Mouse (Mus musculus): ENCODE measurements at regions not wholly inside any gene's neighbourhood (a gene's known extent, or its start where the extent isn't known, plus 50 kb on each side); places are given as distances from the start of the nearest gene placed in this dataset.

DNA sequence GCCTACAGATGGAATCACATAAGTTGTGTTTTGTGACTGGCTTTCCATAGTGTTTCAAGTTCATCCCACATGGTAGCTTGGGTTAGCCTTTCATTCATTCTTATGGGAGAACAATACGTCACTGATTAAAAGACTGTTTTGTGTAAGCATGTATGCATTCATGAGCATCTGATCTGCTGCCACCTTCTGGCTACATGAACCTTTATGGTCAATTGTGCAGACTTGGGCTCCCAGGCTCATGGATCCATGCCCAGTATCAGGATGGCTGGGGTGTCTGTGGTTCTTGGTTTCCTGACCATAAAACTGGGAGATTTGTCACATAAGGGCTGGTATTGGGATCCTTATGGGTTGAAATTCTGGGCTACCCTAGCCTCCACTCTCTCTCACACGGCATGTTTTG, 90.4 kb upstream of the Kazn start:
- Histone ChIP-seq H3K4me3 (replicated peaks) (no peak overlapping the region), H3K36me3 (replicated peaks) (peaks cover 5% of the 10 kb centered on the region; the same call in 1 of the 2 replicates), H3K27ac (no peak overlapping the region), H3K9me3 (peaks cover 3% of the 10 kb centered on the region; the same call in 1 of the 2 replicates), H3K4me2 (no peak overlapping the region), H3K4me1 (no peaks in the 10 kb centered on the region), H3K27me3 (no peaks in the 10 kb centered on the region), H3K9ac (no peak overlapping the region)
- no peak for ATAC-seq (ENCODE audit: low FRiP score)
- 92% methylated on average over 2 of the region's 2 CpGs for WGBS

GRCm38 (mm10) chr4:142326511-142326910, 87.3 kb upstream of the Kazn start:
- H3K27me3 ChIP-seq, result no peaks in the 10 kb centered on the region
- ATAC-seq (ENCODE audit: low FRiP score), result no peak
- no peak overlapping the region for H3K27ac ChIP-seq
- H3K4me2 ChIP-seq, result no peak overlapping the region
- H3K9ac ChIP-seq, result no peak overlapping the region
- H3K36me3 ChIP-seq (replicated peaks), result no peaks in the 10 kb centered on the region
- peaks cover 3% of the 10 kb centered on the region; the same call in 1 of the 2 replicates for H3K9me3 ChIP-seq
- no peak overlapping the region for H3K4me3 ChIP-seq (replicated peaks)
- 91% methylated on average over 5 of the region's 5 CpGs for WGBS
- H3K4me1 ChIP-seq, result peaks cover 6% of the 10 kb centered on the region

GRCm38 (mm10) chr4:142321209-142321863, 82.1 kb upstream of the Kazn start:
- Histone ChIP-seq H3K9ac (no peak overlapping the region), H3K27ac (peak overlapping the region; percentile 65; the same call in 1 of the 2 replicates), H3K4me2 (no peak overlapping the region), H3K4me1 (peaks cover 14% of the 10 kb centered on the region), H3K27me3 (no peaks in the 10 kb centered on the region), H3K9me3 (no peaks in the 10 kb centered on the region), H3K4me3 (replicated peaks) (no peak overlapping the region), H3K36me3 (replicated peaks) (no peaks in the 10 kb centered on the region)
- WGBS, result 30% methylated on average over 14 of the region's 14 CpGs
- peak; percentile 63 for ATAC-seq (ENCODE audit: low FRiP score)

DNA sequence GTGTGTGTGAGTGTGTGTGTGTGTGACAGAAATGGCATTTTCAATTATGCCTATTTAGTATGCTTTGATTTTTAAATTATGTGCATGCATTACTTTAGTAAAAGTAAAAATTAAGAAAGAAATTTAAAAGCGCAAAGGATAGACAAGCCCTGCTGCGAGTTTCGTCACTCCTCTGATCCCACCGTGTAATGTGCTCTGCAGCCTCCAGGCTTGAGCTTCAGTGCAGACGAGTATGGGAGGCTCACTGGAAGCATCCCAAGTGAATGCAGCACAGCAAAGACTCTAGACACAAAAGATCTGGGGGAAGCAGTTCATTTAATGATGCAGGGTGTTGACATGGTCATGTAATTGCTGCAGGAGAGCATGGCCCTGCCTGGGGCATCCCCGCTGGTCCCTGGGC, 71.1 kb upstream of the Kazn start:
- H3K36me3 ChIP-seq (replicated peaks), result peaks cover 6% of the 10 kb centered on the region; the same call in 1 of the 2 replicates
- peaks cover 12% of the 10 kb centered on the region for H3K9me3 ChIP-seq
- no peaks in the 10 kb centered on the region for H3K27me3 ChIP-seq
- 88% methylated on average over 6 of the region's 6 CpGs for WGBS
- no peak for ATAC-seq (ENCODE audit: low FRiP score)
- H3K9ac ChIP-seq, result no peak overlapping the region
- H3K4me2 ChIP-seq, result no peak overlapping the region
- H3K27ac ChIP-seq, result no peak overlapping the region
- no peaks in the 10 kb centered on the region; the same call in 1 of the 2 replicates for H3K4me1 ChIP-seq
- H3K4me3 ChIP-seq (replicated peaks), result no peak overlapping the region

DNA sequence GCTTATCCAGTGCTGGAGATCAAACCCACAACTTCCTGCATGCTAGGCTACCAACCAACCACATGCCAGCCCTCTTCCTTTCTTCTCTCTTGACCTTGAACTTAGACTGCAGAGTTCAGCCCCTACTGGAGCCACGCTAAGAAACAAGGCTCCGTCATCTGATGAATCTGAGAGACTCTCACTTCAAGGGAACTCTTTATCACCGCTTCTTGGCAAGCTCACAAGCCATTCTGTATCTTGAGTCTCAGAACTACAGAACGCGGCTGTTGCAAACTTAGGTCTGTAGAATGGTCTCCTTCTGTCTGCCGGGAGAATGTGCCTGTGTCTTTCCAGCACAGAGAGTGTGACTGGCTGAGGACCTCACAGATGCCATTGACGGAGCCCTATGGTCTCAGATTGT, 69.1 kb upstream of the Kazn start:
- Histone ChIP-seq H3K36me3 (replicated peaks) (peaks cover 6% of the 10 kb centered on the region; the same call in 1 of the 2 replicates), H3K9ac (no peak overlapping the region), H3K4me3 (replicated peaks) (no peak overlapping the region), H3K4me2 (no peak overlapping the region), H3K27ac (no peak overlapping the region), H3K27me3 (no peaks in the 10 kb centered on the region), H3K9me3 (peaks cover 12% of the 10 kb centered on the region), H3K4me1 (peaks cover 5% of the 10 kb centered on the region)
- 91% methylated on average over 7 of the region's 7 CpGs for WGBS
- no peak for ATAC-seq (ENCODE audit: low FRiP score)

GRCm38 (mm10) chr4:142307321-142307720, 68.1 kb upstream of the Kazn start:
- H3K4me1 ChIP-seq, result peaks cover 15% of the 10 kb centered on the region
- no peak overlapping the region for H3K4me2 ChIP-seq
- H3K27ac ChIP-seq, result no peak overlapping the region
- H3K36me3 ChIP-seq (replicated peaks), result peaks cover 6% of the 10 kb centered on the region; the same call in 1 of the 2 replicates
- no peak overlapping the region for H3K4me3 ChIP-seq (replicated peaks)
- 89% methylated on average over 11 of the region's 11 CpGs for WGBS
- no peak for ATAC-seq (ENCODE audit: low FRiP score)
- peaks cover 12% of the 10 kb centered on the region for H3K9me3 ChIP-seq
- no peak overlapping the region for H3K9ac ChIP-seq
- H3K27me3 ChIP-seq, result no peaks in the 10 kb centered on the region

DNA sequence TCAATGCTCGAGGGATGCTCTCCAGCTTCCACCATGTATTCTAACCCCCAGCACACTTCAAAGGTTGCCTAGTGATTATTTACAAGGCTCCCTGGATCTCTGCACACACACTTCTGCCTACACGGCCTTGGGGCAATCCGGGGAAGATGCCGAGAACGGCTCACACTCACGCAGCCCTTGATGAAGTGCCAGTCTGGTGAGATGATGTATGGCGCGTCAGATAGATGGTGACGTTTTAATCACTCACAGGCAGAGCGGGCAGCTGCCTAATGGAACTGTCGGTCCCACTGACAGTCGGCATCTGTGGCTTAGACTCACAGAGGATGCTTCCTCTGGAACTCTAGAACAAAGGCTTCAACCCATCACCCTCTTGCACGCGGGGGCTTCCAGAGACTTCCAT, 66.9 kb upstream of the Kazn start:
- 86% methylated on average over 14 of the region's 14 CpGs for WGBS
- H3K36me3 ChIP-seq (replicated peaks), result no peaks in the 10 kb centered on the region
- H3K9ac ChIP-seq, result no peak overlapping the region
- H3K27ac ChIP-seq, result no peak overlapping the region
- no peak for ATAC-seq (ENCODE audit: low FRiP score)
- H3K27me3 ChIP-seq, result no peaks in the 10 kb centered on the region
- H3K4me2 ChIP-seq, result no peak overlapping the region
- peaks cover 2% of the 10 kb centered on the region; the same call in 1 of the 2 replicates for H3K9me3 ChIP-seq
- H3K4me3 ChIP-seq (replicated peaks), result no peak overlapping the region
- peaks cover 27% of the 10 kb centered on the region for H3K4me1 ChIP-seq

DNA sequence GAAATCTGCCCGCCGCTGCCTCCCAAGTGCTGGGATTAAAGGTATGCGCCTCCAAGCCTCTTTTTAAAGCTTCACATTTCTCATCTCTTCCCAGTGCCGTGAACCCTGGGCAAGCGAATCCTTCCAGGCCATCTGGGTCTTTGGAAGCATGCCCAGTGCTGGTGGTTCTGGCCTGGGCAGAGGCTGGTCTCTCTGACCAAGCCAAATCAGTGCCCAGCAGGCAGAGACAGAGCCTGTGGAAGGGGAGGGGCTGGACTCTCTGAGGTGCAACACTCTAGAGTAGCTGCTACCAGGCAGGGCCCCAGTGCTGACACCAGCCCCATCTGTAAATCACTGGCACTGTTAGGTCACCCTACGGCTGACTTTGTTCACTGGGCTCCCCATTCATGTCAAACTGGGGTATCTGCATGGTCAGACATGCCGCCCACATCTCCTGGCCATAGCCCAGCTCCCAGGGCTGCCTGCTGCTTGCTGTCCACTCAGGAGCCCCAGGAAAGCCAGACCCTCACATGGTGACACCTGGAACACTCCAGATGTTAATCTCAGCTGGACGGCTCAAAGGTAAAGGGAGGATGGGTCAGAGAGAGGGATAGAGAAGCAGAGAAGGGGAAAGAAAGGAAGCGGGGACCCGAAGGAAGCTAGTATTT, 64.3 kb upstream of the Kazn start:
- 72% methylated on average over 10 of the region's 10 CpGs for WGBS
- no peak for ATAC-seq (ENCODE audit: low FRiP score)
- Histone ChIP-seq H3K4me1 (peaks cover 44% of the 10 kb centered on the region), H3K9me3 (no peaks in the 10 kb centered on the region), H3K36me3 (replicated peaks) (no peaks in the 10 kb centered on the region), H3K9ac (no peak overlapping the region), H3K4me3 (replicated peaks) (no peak overlapping the region), H3K4me2 (no peak overlapping the region), H3K27ac (no peak overlapping the region), H3K27me3 (no peaks in the 10 kb centered on the region)

DNA sequence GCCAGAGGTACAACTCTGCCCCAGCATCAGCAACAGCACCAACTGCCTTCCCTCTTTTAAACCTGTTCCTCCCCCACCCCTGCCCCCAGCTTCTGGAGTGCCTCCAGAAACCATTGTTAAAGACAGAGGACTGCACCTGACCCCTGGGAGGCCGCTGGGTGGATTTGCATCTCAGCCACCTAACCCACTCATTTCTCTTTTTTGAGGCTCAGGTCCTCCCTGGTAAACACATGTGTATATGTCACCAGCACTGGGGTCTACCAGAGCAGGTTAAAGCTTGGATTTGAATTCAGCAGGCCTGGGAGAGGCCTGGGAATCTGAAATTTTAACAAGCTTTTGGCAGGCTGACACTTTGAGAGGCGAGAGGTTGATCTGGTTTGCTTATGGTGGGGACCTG, 63.5 kb upstream of the Kazn start:
- WGBS, result 35% methylated on average over 2 of the region's 2 CpGs
- Histone ChIP-seq H3K4me3 (replicated peaks) (no peak overlapping the region), H3K4me1 (peaks cover 44% of the 10 kb centered on the region), H3K27ac (peak overlapping the region; percentile 70; the same call in 1 of the 2 replicates), H3K9me3 (no peaks in the 10 kb centered on the region), H3K36me3 (replicated peaks) (no peaks in the 10 kb centered on the region), H3K9ac (no peak overlapping the region), H3K4me2 (no peak overlapping the region), H3K27me3 (no peaks in the 10 kb centered on the region)
- no peak for ATAC-seq (ENCODE audit: low FRiP score)

GRCm38 (mm10) chr4:142302041-142302723, 63.0 kb upstream of the Kazn start:
- H3K4me3 ChIP-seq (replicated peaks), result no peak overlapping the region
- H3K9ac ChIP-seq, result no peak overlapping the region
- 21% methylated on average over 8 of the region's 8 CpGs for WGBS
- H3K9me3 ChIP-seq, result no peaks in the 10 kb centered on the region
- H3K27me3 ChIP-seq, result no peaks in the 10 kb centered on the region
- H3K36me3 ChIP-seq (replicated peaks), result no peaks in the 10 kb centered on the region
- no peak overlapping the region for H3K4me2 ChIP-seq
- peak overlapping the region; percentile 70 for H3K27ac ChIP-seq
- ATAC-seq (ENCODE audit: low FRiP score), result no peak; the same call in 1 of the 2 replicates
- H3K4me1 ChIP-seq, result peaks cover 44% of the 10 kb centered on the region

DNA sequence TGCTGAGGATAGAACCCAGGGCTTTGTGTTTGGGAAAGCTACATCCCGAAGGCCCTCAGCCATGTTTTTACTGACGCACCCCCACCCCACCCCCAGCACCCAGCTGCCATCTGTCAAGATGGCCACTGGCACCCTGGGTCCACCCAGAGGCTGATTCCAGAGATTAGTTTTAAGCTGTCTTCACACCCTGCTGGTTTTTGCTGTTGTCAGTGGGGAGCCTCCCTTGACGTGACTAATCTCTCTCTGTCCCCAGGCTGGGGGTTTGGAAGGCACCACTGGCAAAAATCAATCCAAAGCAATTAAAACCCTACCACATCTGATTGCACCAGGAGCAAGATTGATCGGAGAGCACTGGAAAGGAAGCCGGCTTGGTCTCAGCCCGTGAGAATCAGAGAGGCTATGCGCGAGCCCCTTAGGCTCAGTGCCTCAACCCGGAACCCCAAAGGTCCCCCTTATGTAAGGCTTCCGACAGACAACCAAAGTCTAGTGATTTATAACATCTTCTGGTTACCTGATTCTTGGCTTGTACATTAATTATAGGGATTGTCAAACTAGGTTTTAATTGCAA, 59.7 kb upstream of the Kazn start:
- 53% methylated on average over 10 of the region's 10 CpGs for WGBS
- no peak overlapping the region for H3K27ac ChIP-seq
- no peaks in the 10 kb centered on the region for H3K9me3 ChIP-seq
- H3K4me2 ChIP-seq, result no peak overlapping the region
- H3K4me1 ChIP-seq, result peaks cover 54% of the 10 kb centered on the region
- H3K36me3 ChIP-seq (replicated peaks), result no peaks in the 10 kb centered on the region
- ATAC-seq (ENCODE audit: low FRiP score), result no peak
- no peaks in the 10 kb centered on the region for H3K27me3 ChIP-seq
- no peak overlapping the region for H3K9ac ChIP-seq
- H3K4me3 ChIP-seq (replicated peaks), result no peak overlapping the region

GRCm38 (mm10) chr4:142292760-142293159, 53.6 kb upstream of the Kazn start:
- H3K9me3 ChIP-seq, result no peaks in the 10 kb centered on the region
- H3K4me2 ChIP-seq, result 0 out of 2 replicates have a peak overlapping the region, but pooled peaks have one; percentile 4
- H3K4me1 ChIP-seq, result peaks cover 34% of the 10 kb centered on the region
- H3K36me3 ChIP-seq (replicated peaks), result no peaks in the 10 kb centered on the region
- no peak overlapping the region for H3K9ac ChIP-seq
- ATAC-seq (ENCODE audit: low FRiP score), result peak; percentile 73; the same call in 1 of the 2 replicates
- H3K27me3 ChIP-seq, result no peaks in the 10 kb centered on the region
- no peak overlapping the region for H3K4me3 ChIP-seq (replicated peaks)
- WGBS, result 55% methylated on average over 7 of the region's 7 CpGs
- H3K27ac ChIP-seq, result 0 out of 2 replicates have a peak overlapping the region, but pooled peaks have one; percentile 50
